Mouse (Mus musculus) embryonic fibroblast, embryonic 13.5 days (primary cell): ENCODE measurements around the gene Cct8l1.

ENCODE experiments used
- CTCF ChIP-seq: IDR thresholded peaks from 2 replicates; pipeline ENCODE4 v1.5.1; 2011; ENCODE audit warnings: mild to moderate bottlenecking, control low read depth, low read length, moderate library complexity, borderline replicate concordance; ENCODE audit not compliant: insufficient read depth
- POLR2A ChIP-seq: IDR thresholded peaks from 2 replicates; pipeline ENCODE4 v1.6.1; 2011; ENCODE audit warnings: low read depth, mild to moderate bottlenecking, control low read depth, low read length, moderate library complexity

DNA sequence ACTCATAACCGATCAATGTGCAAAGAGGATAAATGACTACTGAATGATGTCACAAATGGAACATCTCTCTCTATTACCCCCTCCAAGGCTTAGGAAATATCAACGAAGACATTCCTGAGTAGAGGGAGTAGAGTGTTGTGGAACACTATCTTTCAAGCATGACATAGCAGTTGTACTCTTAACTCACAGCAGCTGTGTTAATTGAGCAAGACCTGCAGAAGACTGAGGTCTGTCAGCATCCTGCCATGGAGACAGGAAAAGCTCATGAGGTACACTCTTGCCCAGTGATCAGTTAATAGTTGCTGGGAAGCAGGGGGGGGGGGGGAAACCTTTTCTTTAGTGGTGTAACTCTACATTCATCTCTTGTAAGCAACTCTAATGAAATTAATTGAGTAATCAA is 40.1 kb upstream of the Cct8l1 start:
- no peak for TF ChIP-seq CTCF
- no peak for TF ChIP-seq POLR2A
